Mouse (Mus musculus): Measurements from ENCODE around the gene Cbl.

Gene Cbl

DNA sequence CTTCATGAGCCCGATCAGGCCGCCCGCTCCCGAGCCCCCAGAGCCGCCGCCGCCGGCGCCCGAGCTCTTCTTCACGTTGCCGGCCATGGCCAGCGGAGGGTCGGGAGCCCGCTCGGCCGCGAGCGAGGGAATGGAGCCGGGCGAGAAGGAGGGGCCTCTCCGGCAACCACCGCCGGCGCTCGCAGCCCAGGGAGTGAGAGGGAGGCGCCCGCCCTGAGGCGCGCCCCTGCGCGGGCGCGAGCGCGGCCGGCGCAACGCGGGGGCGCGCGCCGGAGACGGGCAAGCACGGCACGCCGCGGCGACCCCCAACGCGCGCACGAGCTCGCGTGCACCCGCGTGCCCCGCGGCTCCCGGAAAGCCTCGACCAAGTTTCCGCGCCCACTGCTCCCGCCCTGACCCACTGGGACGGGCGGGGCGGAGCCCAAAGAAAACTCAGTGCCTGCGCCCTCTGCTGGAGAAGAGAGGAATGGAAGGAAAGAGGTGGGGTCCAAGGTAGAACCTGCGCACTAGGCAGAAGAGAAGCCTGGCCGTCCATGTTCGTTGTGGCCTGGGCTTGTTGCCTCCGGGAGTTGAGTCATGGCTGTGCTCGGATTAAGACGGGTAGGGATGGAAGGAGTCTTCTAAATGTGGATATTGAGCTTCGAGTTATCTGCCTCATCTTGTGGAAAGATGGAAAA is at the start of gene Cbl:
TSS of gene Cbl (minus strand) at position 248 of the 677 bp plus-strand sequence.
- no peaks in the 10 kb centered on the region for H3K27me3 ChIP-seq (ENCODE audit: control insufficient read depth, insufficient read depth, low read length, poor library complexity, severe bottlenecking)
- DNase-seq (ENCODE audit: low read depth, low spot score): peak; percentile 98
- no peaks in the 10 kb centered on the region for H3K36me3 ChIP-seq (ENCODE audit: control insufficient read depth, insufficient read depth, low read length, poor library complexity, severe bottlenecking)

GRCm38 (mm10) chr9:44283183-44283582 is 49.3 kb upstream of the Cbl start:
- Histone ChIP-seq H3K27me3 (ENCODE audit: control insufficient read depth, insufficient read depth, low read length, poor library complexity, severe bottlenecking) (no peaks in the 10 kb centered on the region), H3K36me3 (ENCODE audit: control insufficient read depth, insufficient read depth, low read length, poor library complexity, severe bottlenecking) (no peaks in the 10 kb centered on the region)
- DNase-seq (ENCODE audit: low read depth, low spot score): no peak

GRCm38 (mm10) chr9:44269973-44270372 is 36.1 kb upstream of the Cbl start:
- Histone ChIP-seq H3K36me3 (ENCODE audit: control insufficient read depth, insufficient read depth, low read length, poor library complexity, severe bottlenecking) (no peaks in the 10 kb centered on the region), H3K27me3 (ENCODE audit: control insufficient read depth, insufficient read depth, low read length, poor library complexity, severe bottlenecking) (no peaks in the 10 kb centered on the region)
- no peak for DNase-seq (ENCODE audit: low read depth, low spot score)

DNA sequence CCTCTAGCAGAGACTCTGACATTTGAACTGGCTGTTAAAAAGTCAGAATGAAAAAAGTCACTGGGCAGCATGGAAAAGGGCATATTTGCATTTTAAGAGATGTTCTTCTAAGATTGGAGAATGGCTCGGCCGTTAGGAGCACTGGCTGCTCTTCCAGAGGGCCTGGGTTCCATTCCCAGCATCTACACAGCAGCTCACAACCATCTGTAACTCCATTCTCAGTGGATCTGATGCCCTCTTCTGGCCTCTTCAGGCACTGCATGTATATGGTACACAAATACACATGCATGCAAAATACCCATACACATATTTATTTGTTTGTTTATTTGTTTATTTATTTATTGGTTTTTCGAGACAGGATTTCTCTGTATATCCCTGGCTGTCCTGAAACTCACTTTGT is 35.2 kb upstream of the Cbl start:
- peak; percentile 73 for DNase-seq (ENCODE audit: low read depth, low spot score)
- H3K36me3 ChIP-seq (ENCODE audit: control insufficient read depth, insufficient read depth, low read length, poor library complexity, severe bottlenecking): no peaks in the 10 kb centered on the region
- H3K27me3 ChIP-seq (ENCODE audit: control insufficient read depth, insufficient read depth, low read length, poor library complexity, severe bottlenecking): no peaks in the 10 kb centered on the region

DNA sequence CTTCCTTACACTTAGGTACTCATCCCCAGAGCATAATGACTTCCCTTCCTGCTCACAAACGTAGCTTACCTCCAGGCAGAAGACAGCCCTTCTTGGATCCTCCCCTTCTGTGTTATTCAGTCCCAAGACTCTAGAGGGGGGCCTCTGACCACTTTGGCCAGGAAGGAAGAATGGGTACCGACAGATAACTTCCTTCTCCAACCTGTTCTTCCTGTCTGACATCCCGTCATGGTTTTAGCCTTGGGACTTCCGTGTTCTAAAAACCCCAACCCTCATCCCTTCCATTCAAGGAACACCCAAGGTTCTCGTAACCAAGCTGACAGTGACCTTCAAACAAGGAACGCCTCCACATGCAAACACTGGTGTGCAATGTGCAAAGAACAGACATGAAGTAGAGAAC is 34.6 kb upstream of the Cbl start, which contains the start of gene Nlrx1:
TSS of gene Nlrx1 (minus strand) at position 168 of the 400 bp plus-strand sequence.
- Histone ChIP-seq H3K36me3 (ENCODE audit: control insufficient read depth, insufficient read depth, low read length, poor library complexity, severe bottlenecking) (no peaks in the 10 kb centered on the region), H3K27me3 (ENCODE audit: control insufficient read depth, insufficient read depth, low read length, poor library complexity, severe bottlenecking) (no peaks in the 10 kb centered on the region)
- DNase-seq (ENCODE audit: low read depth, low spot score): no peak

GRCm38 (mm10) chr9:44268027-44268360 is 34.1 kb upstream of the Cbl start:
- no peaks in the 10 kb centered on the region for H3K27me3 ChIP-seq (ENCODE audit: control insufficient read depth, insufficient read depth, low read length, poor library complexity, severe bottlenecking)
- DNase-seq (ENCODE audit: low read depth, low spot score): peak; percentile 86

DNA sequence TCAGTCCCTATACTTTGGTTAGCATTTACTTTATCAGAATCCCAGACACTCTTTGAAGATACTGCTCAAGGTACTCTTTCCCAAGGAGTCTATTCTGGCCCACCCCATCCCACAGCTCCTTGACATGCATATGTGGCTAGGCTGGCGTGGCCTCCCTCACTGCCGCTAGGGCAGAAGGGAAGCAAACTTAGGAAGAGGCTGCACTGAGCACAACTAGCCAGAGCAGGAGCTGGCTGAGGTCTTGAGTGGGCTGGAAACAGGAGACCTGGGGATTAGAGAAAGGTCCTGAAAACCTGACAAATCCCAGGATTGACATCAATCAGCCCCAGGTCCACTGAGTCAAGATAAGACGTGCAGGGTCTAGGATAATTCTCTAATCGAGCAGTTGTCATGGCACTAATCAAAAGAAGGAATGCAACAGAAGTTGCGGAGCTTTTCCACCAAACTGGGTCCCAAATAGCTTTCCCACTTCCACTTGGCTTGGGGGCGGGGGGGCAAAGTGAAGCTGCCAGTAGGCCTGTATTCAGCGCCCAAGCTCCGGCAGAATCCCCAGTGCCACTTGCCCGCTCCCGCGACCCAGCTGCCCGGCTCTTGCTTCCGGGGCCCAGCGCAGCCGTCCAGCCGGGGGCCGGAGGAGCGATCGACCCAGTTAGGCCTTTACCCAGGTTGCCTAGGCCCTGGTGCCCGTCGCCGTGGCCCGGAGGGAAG is 33.6 kb upstream of the Cbl start:
- H3K36me3 ChIP-seq (ENCODE audit: control insufficient read depth, insufficient read depth, low read length, poor library complexity, severe bottlenecking): no peaks in the 10 kb centered on the region
- no peaks in the 10 kb centered on the region for H3K27me3 ChIP-seq (ENCODE audit: control insufficient read depth, insufficient read depth, low read length, poor library complexity, severe bottlenecking)
- no peak for DNase-seq (ENCODE audit: low read depth, low spot score)

More at GRCm38 (mm10) chr9:44268027-44268360, 34.1 kb upstream of the Cbl start:
- H3K36me3 ChIP-seq (ENCODE audit: control insufficient read depth, insufficient read depth, low read length, poor library complexity, severe bottlenecking): no peaks in the 10 kb centered on the region

- no peaks in the 10 kb centered on the region for H3K27me3 ChIP-seq (ENCODE audit: control insufficient read depth, insufficient read depth, low read length, poor library complexity, severe bottlenecking)
- no peaks in the 10 kb centered on the region for H3K36me3 ChIP-seq (ENCODE audit: control insufficient read depth, insufficient read depth, low read length, poor library complexity, severe bottlenecking)
- no peak for DNase-seq (ENCODE audit: low read depth, low spot score)
Observed at GRCm38 (mm10) chr9:44266478-44267226, 32.8 kb upstream of the Cbl start.

DNA sequence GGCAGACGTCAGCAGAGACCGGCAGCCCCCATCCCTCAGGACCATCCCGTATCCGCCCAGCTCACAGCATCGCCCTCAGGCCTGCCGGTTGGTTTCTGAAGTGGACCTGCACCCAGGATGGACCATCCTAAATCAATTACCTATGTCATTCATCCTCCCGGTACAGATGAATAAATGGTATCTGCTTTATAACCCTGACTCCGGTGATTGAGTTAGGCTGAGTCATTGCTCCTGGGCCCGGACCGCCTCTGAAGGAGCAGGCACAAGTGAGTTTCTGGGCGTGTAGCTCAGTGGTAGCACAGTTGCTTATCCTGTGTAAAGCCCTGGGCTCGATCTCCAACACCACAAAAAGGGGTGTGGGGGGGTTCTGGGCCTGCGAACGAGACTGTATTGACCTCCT is 27.5 kb upstream of the Cbl start:
- Histone ChIP-seq H3K27me3 (ENCODE audit: control insufficient read depth, insufficient read depth, low read length, poor library complexity, severe bottlenecking) (no peaks in the 10 kb centered on the region), H3K36me3 (ENCODE audit: control insufficient read depth, insufficient read depth, low read length, poor library complexity, severe bottlenecking) (no peaks in the 10 kb centered on the region)
- DNase-seq (ENCODE audit: low read depth, low spot score): no peak

GRCm38 (mm10) chr9:44259014-44259413 is 25.2 kb upstream of the Cbl start:
- no peaks in the 10 kb centered on the region for H3K36me3 ChIP-seq (ENCODE audit: control insufficient read depth, insufficient read depth, low read length, poor library complexity, severe bottlenecking)
- no peak for DNase-seq (ENCODE audit: low read depth, low spot score)
- H3K27me3 ChIP-seq (ENCODE audit: control insufficient read depth, insufficient read depth, low read length, poor library complexity, severe bottlenecking): no peaks in the 10 kb centered on the region

DNA sequence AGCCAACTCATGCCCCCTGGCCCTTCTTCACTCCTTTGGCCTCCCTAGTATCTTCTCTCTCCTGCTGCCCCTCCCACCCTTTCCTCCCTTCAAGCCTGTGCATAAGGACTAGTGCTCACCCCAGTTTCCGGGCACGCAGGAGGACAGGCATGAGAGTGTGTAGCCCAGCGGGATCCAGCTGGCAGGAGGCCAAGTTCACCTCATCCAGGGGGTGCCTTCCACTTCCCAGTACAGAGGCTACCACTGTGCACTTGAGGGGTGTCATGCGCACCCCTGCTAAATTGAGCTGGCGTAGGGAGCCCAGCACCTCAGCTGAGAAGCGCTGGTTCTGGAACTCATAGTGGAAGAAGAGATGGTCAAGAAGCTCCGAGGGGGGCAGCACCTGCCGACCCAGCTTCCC is 22.4 kb upstream of the Cbl start:
- H3K27me3 ChIP-seq (ENCODE audit: control insufficient read depth, insufficient read depth, low read length, poor library complexity, severe bottlenecking): no peaks in the 10 kb centered on the region
- no peak for DNase-seq (ENCODE audit: low read depth, low spot score)
- H3K36me3 ChIP-seq (ENCODE audit: control insufficient read depth, insufficient read depth, low read length, poor library complexity, severe bottlenecking): no peaks in the 10 kb centered on the region

DNA sequence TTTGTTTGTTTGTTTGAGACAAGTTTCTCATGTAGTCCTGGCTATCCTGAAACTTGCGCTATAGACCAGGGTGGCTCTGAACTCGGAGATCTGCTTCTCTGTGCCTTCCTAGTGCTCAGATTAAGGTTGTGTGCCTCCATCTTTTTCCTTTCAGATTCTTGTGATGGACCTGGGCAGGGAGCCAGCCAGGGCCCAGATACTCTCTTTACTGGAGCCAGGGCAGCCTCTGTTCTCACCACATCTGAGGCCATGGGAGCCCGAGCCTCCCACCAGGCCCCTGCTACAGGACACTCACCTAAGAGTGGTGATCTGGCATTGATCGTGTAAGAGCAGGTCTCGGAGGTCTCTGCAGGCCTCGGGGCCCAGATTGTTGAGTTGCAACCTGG is 21.3 kb upstream of the Cbl start:
- DNase-seq (ENCODE audit: low read depth, low spot score): no peak
- Histone ChIP-seq H3K27me3 (ENCODE audit: control insufficient read depth, insufficient read depth, low read length, poor library complexity, severe bottlenecking) (no peaks in the 10 kb centered on the region), H3K36me3 (ENCODE audit: control insufficient read depth, insufficient read depth, low read length, poor library complexity, severe bottlenecking) (no peaks in the 10 kb centered on the region)

DNA sequence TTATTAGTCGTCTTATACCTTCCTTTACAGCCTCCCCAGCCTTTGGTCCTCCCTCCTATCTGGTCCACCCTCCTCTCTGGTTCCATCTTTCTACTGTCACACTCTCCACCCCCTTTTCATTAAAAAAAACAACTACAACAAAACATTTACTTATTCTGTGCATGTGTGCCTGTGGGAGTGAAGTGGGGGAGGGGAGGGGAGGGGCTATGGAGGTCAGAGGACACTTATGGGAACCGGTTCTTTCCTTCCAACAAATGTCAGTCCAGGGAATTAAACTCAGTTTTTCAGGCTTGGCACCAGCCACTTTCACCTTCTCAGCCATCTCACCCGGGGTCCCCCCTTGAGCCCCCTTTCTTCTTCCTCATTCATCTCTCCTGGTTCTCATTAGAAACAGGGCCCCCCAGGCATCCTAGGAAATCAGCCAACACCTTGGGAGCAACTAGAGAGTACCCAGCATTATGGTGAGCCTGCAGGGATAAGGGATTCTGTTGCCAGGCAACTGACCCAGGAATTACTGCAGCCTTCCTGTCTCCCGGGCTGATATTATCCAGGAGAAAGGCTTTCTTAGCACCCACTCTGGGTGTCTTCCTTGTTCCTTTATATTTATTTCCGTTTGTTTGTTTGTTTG is 20.8 kb upstream of the Cbl start:
- no peak for DNase-seq (ENCODE audit: low read depth, low spot score)
- H3K36me3 ChIP-seq (ENCODE audit: control insufficient read depth, insufficient read depth, low read length, poor library complexity, severe bottlenecking): no peaks in the 10 kb centered on the region
- H3K27me3 ChIP-seq (ENCODE audit: control insufficient read depth, insufficient read depth, low read length, poor library complexity, severe bottlenecking): no peaks in the 10 kb centered on the region

DNA sequence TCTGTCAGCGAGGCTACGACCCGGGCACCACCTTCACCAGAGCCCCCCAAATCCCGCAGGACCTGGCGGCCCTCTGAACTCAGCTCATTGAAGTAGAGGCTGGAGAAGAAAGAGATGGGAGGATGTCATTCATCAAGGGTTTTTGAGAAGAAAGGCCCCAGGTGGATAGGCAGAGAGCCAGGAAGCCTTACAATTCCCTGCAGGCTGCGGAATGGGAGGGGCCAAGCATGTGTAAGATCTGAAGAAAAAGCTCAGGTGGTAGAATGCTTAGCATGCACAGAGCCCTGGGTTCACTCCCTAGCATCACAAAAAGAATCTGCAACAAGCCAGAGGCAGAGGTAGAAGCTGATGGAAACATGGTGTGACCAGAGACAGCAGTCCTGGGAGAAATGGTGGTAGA is 19.6 kb upstream of the Cbl start:
- no peak for DNase-seq (ENCODE audit: low read depth, low spot score)
- Histone ChIP-seq H3K36me3 (ENCODE audit: control insufficient read depth, insufficient read depth, low read length, poor library complexity, severe bottlenecking) (no peaks in the 10 kb centered on the region), H3K27me3 (ENCODE audit: control insufficient read depth, insufficient read depth, low read length, poor library complexity, severe bottlenecking) (no peaks in the 10 kb centered on the region)

- Histone ChIP-seq H3K36me3 (ENCODE audit: control insufficient read depth, insufficient read depth, low read length, poor library complexity, severe bottlenecking) (no peaks in the 10 kb centered on the region), H3K27me3 (ENCODE audit: control insufficient read depth, insufficient read depth, low read length, poor library complexity, severe bottlenecking) (no peaks in the 10 kb centered on the region)
- DNase-seq (ENCODE audit: low read depth, low spot score): no peak
Observed at GRCm38 (mm10) chr9:44251314-44251713, 17.5 kb upstream of the Cbl start, which contains the start of gene Pdzd3. Pdzd3 (minus strand) TSS chr9:44251471.
